Mouse (Mus musculus): ENCODE results near the gene Napb.

DNA sequence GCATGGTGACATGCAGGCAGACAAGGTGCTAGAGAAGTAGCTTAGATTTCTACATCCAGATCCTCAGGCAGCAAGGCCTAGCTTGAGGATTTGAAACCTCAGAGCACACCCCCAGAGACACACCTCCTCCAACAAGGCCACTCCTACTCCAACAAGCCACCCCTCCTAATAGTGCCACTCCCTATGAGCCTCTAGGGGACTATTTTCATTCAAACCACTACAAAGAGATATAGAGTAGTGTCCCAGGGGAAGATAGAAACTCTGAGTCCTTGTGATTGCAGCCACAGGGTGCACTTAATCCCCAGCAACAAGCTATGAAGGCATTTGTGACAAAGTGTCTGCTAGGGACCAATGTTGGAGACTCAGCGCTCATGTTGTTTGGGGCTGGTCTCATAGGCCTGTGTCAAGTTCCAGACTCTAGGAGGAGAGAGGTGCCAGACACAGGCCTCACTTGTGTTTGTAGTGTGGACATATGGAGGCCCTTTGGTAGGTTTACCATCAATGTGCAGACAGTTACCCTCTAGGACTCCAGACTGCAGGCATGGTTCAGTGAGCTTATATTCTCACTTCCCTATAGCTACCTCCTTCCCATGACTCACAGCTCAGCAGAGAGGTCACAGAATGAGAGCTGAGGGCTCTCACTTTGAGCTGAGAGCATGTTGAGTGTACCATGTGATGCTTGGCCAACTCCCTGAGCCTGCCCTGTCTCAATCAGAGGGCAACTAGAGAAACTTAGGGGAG lies 31.6 kb upstream of the Napb start:
- TF ChIP-seq HCFC1 (IDR thresholded peaks at IDR 0.05; ENCODE audit: borderline replicate concordance, insufficient read depth, low read length) (no peak), ZNF384 (IDR thresholded peaks at IDR 0.05; ENCODE audit: low read depth, low read length) (no peak)
